Mouse (Mus musculus) hindbrain, embryonic 10.5 days (tissue): ENCODE measurements around the gene Padi2. TPM values are rescaled to one million over a fixed set of nuclear protein-coding genes. Genes with fewer than 3 reads are reported as not detected.

ENCODE experiments used
- DNase-seq: peaks from one replicate; pipeline ENCODE4 v3.0.0-alpha.2; 2017; ENCODE audit warnings: low spot score
- H3K27ac ChIP-seq: fragments of 300-500 bp; sonication (generic); 2 replicates; pipeline ENCODE4 v1.5.1; 2016; ENCODE audit warnings: mild to moderate bottlenecking, moderate library complexity
- H3K27me3 ChIP-seq: fragments of 300-500 bp; sonication (generic); 2 replicates; pipeline ENCODE4 v1.6.1; 2016; ENCODE audit warnings: mild to moderate bottlenecking; ENCODE audit not compliant: poor library complexity, insufficient read depth, severe bottlenecking
- H3K36me3 ChIP-seq: fragments of 300-500 bp; sonication (generic); 2 replicates; pipeline ENCODE4 v1.6.1; 2016; ENCODE audit warnings: mild to moderate bottlenecking, moderate library complexity
- H3K4me1 ChIP-seq: fragments of 300-500 bp; sonication (generic); replicated peaks from 2 replicates; pipeline ENCODE4 v1.6.1; 2016; ENCODE audit warnings: mild to moderate bottlenecking
- H3K4me3 ChIP-seq: fragments of 300-500 bp; sonication (generic); 2 replicates; pipeline ENCODE4 v1.5.1; 2016; ENCODE audit warnings: mild to moderate bottlenecking, moderate library complexity
- H3K9me3 ChIP-seq: fragments of 300-500 bp; sonication (generic); 2 replicates; pipeline ENCODE4 v1.6.1; 2016; ENCODE audit warnings: mild to moderate bottlenecking, moderate library complexity
- WGBS: fragments of 180-500 bp; shearing (Covaris S2); methylation state at CpG from one replicate; pipeline ENCODE4 v1.1.7; 2016; 5-methylcytosine and 5-hydroxymethylcytosine counted together
- polyA plus RNA-seq: library from polyadenylated mRNA; unstranded; fragments of >200 nt; fragmentation: Nextera tagmentation; extraction: Ambion mirVana; gene quantifications from 2 replicates; pipeline ENCODE4 v1.2.1, GENCODE M21; 2016

Padi2 gene
- 1.4 and 3.8 TPM in 2 replicates for polyA plus RNA-seq

DNA sequence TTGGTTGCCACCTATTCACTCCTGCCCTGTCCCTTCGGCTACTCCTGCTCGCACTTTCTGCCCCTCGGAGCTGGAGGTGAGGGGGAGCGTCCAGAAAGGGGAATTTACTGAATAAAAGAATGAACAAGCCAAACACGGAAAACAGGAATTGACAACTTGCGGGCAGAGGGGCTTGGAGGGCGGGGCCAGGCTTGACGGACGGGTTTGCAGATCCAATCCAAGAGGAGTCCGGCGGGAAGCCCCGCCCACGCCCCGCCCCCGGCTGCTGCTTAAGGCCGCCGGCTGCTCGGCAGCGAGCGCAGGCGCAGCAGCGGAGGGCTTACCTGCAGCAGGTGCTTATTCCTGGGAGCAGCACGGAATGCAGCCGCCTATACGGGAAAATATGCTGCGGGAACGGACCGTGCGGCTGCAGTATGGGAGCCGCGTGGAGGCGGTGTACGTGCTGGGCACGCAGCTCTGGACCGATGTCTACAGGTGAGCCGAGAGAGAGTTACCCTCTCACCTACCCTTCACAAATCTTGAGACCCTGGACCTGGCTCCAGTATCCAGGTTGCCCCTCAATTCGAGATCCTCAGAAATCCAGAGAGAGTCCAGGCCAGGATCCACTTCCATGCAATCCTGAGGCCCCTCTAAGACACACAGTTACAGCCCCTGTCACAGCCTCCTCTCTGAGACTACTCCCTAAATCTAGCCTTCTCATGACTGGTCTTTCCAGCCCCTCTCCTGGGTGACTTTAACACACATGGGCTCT is at the start of gene Padi2:
Padi2 (plus strand) TSS at position 269 of the 751 bp plus-strand sequence.
- 3% methylated on average over 37 of the region's 37 CpGs for WGBS
- Histone ChIP-seq H3K27me3 (peaks cover 65% of the 10 kb centered on the region), H3K36me3 (no peaks in the 10 kb centered on the region), H3K4me3 (peak within 1 kb of the TSS; percentile 52), H3K4me1 (peaks cover 39% of the 10 kb centered on the region), H3K27ac (no peak within 1 kb of the TSS), H3K9me3 (no peaks in the 10 kb centered on the region)
- peak; percentile 86 for DNase-seq

DNA sequence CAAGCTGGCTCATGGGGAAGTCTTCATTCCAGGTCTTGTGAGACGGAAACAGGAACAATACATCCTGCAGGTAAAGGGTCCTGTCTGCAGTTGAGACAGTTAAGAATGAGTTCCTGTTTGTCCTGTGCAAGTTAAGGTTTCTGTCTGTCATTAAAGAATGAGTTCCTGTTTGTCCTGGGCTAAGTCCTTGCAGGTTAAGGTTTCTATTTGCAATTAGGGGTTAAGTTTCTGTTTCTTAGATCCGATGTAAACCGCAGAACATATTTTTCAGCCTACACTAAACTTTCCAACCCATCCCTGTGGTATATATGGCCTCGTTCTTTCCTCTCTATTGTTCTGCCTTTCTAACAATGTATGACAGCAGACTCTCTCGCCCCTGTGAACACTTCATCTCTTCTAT is 49.1 kb upstream of the Padi2 start:
- Histone ChIP-seq H3K4me1 (peaks cover 23% of the 10 kb centered on the region), H3K9me3 (no peaks in the 10 kb centered on the region), H3K4me3 (no peak overlapping the region), H3K27ac (no peak overlapping the region), H3K27me3 (0 out of 2 replicates have a peak, but pooled peaks cover 3% of the 10 kb centered on the region), H3K36me3 (no peaks in the 10 kb centered on the region)
- 81% methylated on average over 5 of the region's 5 CpGs for WGBS
- no peak for DNase-seq

DNA sequence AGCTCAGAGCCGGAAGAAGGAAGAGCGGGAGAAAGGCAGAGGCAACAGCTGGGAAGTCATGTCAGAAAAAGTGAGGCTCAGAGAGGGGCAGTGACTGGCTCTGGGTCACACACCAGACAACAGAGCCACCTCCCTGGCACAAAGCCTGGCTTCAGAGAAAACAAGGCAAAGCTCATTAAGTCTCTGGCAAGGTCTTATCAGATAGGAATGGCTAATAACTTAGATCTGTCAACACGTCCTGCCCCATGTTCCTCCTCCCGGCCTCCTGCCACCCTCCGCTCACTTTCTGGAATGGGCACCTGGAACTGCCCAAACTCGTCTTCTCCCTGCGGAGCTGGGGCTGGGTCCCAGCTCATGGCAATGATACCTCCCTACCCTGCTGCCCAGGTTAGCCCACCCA is 48.3 kb upstream of the Padi2 start:
- WGBS, result 84% methylated on average over 7 of the region's 7 CpGs
- no peaks in the 10 kb centered on the region for H3K36me3 ChIP-seq
- no peak overlapping the region for H3K27ac ChIP-seq
- DNase-seq, result no peak
- no peaks in the 10 kb centered on the region for H3K9me3 ChIP-seq
- H3K4me3 ChIP-seq, result no peak overlapping the region
- peaks cover 23% of the 10 kb centered on the region for H3K4me1 ChIP-seq
- H3K27me3 ChIP-seq, result 0 out of 2 replicates have a peak, but pooled peaks cover 3% of the 10 kb centered on the region

DNA sequence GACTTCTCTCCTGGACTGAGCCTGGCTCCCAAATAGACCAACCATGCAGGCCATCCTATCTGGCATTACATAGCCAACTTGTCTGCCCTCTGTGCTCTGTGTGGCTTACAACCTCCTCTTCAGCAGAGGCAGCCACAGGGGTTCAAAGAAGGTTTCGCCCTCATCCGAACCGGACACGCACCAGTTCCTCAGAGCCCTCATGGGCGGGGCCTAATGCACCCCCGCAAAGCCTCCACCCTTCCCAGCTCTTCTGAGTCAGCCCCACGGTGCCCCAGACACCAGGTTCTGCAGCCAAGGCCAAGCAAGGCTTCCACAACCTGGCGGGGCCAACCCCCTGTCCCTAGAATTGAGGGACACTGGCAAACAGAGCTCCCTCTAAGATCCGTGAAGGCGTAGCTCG is 46.9 kb upstream of the Padi2 start:
- no peak for DNase-seq
- peaks cover 14% of the 10 kb centered on the region for H3K4me1 ChIP-seq
- H3K36me3 ChIP-seq, result no peaks in the 10 kb centered on the region
- WGBS, result 76% methylated on average over 11 of the region's 11 CpGs
- H3K27ac ChIP-seq, result no peak overlapping the region
- no peak overlapping the region for H3K4me3 ChIP-seq
- H3K9me3 ChIP-seq, result no peaks in the 10 kb centered on the region
- 0 out of 2 replicates have a peak, but pooled peaks cover 3% of the 10 kb centered on the region for H3K27me3 ChIP-seq

DNA sequence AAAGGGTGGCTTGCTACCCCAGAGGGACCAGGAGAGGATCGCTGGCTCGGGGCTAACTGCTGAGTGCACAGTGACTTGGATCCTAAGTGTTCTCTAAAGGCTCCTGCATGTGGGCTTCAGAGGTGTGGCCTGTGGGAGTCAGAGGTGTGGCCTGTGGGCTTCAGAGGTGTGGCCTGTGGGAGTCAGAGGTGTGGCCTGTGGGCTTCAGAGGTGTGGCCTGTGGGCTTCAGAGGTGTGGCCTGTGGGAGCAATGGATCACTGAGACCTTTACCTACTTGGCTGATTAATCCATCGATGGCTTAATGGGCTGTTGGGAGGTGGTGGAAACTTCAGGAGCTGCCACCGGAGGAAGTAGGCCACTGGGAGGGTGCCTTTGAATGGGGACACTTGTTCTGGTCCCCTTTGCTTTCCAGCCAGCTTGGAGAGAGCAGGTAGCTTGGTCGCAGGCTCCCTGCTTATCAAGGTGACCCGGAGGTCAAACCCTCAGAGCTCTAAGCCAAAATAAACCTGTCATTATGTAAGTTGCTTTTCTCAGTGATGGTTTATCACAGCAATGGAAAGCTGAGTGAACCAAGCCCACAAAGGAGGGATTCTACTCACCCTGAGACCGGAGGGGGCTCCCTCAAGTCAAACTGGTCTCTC is 45.9 kb upstream of the Padi2 start:
- Histone ChIP-seq H3K4me1 (peaks cover 14% of the 10 kb centered on the region), H3K9me3 (no peaks in the 10 kb centered on the region), H3K4me3 (no peak overlapping the region), H3K27ac (0 out of 2 replicates have a peak overlapping the region, but pooled peaks have one; percentile 51), H3K27me3 (0 out of 2 replicates have a peak, but pooled peaks cover 3% of the 10 kb centered on the region), H3K36me3 (no peaks in the 10 kb centered on the region)
- WGBS, result 64% methylated on average over 7 of the region's 7 CpGs
- no peak for DNase-seq

DNA sequence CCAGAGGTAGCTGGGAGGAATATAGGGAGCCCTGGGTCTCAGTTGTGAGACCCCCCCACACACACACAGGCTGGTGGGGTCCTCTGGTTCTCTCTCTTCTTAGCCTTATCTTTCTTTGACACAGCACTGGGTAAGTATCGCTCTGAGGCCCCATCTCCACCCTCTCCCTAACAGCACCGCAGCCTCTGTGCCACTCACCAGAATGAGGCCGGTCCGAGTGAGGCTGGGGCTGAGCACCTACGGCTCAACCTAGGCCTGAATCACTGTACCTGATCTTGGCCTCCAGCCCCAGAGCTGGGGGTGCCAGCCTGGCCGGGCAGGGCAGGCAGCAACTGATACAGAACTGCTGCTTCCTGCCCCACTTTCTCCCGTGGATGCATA is 45.4 kb upstream of the Padi2 start:
- Histone ChIP-seq H3K9me3 (no peaks in the 10 kb centered on the region), H3K4me3 (no peak overlapping the region), H3K36me3 (no peaks in the 10 kb centered on the region), H3K27me3 (0 out of 2 replicates have a peak, but pooled peaks cover 3% of the 10 kb centered on the region), H3K27ac (peak overlapping the region; percentile 51; the same call in 1 of the 2 replicates), H3K4me1 (peaks cover 14% of the 10 kb centered on the region)
- WGBS, result 87% methylated on average over 7 of the region's 7 CpGs
- DNase-seq, result no peak

DNA sequence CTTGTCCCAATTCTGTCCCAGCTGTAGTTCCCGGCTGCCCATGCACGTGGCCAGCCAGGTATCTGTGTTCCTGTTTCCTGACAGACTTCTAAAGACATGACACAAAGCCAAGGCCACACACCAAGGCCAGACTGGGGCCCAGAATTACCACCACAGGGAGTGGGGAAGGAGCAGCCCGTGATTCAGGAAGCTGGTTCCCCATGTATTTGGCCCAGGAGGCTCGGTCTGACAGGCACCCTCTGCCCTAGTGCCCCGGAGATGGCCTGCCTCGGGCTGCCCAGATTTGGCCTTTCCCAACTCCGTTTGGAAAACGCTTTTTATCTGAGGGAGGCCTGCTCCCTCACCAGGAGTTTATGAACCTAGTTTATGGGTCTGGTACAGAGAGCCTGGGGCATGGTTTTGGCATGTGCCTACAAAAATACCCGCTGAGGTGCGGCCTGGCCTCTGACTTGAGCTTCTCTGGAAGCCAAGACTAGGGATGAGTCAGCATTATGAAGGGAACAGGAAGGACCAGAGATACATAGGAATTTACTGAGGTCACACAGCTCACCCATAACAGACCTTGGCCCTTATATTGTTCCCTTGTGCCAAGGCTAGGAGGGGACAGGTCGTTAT is 44.0 kb upstream of the Padi2 start:
- Histone ChIP-seq H3K36me3 (no peaks in the 10 kb centered on the region), H3K4me3 (no peak overlapping the region), H3K27me3 (0 out of 2 replicates have a peak, but pooled peaks cover 3% of the 10 kb centered on the region), H3K27ac (0 out of 2 replicates have a peak overlapping the region, but pooled peaks have one; percentile 56), H3K9me3 (no peaks in the 10 kb centered on the region), H3K4me1 (peaks cover 11% of the 10 kb centered on the region)
- 85% methylated on average over 11 of the region's 11 CpGs for WGBS
- DNase-seq, result no peak

DNA sequence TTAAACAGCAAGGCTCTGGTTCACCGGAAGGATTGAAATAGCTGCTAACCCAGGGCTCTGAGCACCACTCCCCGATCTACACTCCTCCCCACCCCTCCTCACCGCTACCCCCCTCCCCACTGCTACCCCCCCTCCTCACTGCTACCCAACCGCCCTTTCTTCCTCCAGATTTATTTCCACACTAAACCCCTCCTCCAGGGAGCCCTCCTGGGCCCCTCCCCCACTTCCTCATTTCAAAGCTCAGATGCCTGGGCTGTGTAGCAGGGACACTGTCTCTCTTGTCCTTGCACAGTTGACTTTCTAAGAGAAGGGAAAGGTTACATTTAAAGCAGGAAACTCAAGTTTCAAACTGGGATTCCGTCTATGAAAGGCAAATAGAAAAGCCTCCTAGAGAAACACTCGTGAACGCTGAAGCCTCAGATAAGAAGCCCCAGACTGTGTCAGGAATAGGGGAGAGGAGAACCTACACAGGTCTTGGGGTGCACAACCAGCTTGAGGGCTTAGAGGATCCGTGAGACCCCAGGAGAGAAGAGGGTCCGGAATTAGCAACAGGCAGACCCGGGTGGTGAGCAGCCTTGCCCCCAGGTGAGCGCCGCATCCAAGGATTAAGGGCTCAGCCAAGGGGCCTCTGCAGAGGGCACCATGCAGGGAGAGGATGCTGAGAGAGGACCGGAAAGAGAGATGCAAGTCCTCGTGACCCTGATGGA is 37.5 kb upstream of the Padi2 start:
- H3K4me1 ChIP-seq, result peaks cover 21% of the 10 kb centered on the region
- peak; percentile 46 for DNase-seq
- H3K9me3 ChIP-seq, result peaks cover 11% of the 10 kb centered on the region
- peak overlapping the region; percentile 59 for H3K27ac ChIP-seq
- H3K36me3 ChIP-seq, result no peaks in the 10 kb centered on the region
- peaks cover 20% of the 10 kb centered on the region for H3K27me3 ChIP-seq
- H3K4me3 ChIP-seq, result peak overlapping the region; percentile 28
- 4% methylated on average over 14 of the region's 14 CpGs for WGBS

DNA sequence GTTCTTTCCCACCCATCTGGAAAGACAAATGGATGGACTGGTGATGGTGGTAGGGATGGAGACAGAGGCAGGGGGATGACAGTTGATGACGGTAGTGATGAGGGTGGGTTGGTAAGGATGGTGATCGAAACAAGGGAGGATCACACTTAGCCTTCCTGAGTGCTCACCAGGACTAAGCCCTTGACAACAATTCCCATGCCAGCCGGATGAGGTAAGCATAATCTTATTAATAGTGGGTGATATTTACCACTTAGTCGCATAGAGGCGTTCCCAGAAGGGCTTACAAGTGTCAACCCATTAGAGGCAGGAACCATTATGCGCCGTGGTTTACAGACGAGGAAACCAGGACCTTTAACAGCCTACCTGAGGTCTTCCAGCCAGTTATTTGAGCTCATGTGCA is 36.2 kb upstream of the Padi2 start:
- WGBS, result 91% methylated on average over 8 of the region's 8 CpGs
- Histone ChIP-seq H3K9me3 (peaks cover 17% of the 10 kb centered on the region), H3K4me3 (no peak overlapping the region), H3K27ac (no peak overlapping the region), H3K36me3 (no peaks in the 10 kb centered on the region), H3K4me1 (peaks cover 21% of the 10 kb centered on the region), H3K27me3 (peaks cover 20% of the 10 kb centered on the region)
- no peak for DNase-seq

DNA sequence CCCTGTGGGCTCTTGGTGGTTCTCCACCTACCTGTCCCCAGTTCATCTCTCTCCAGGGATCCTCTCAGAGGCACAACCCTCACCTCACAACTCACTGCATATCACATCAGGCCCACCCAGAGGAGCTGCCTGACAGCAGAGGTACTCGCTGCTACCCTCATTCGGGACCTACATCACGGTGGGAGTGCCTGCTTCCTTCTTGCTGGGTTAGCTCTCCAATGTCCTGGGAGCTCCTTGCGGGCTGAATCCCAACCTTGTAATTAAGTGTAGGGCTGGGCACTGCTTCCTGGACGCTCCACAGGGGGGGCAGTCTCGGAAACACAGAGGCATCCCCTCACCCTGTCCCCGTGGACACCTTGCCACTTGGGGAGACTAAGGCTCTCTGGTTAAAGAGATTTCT is 35.3 kb upstream of the Padi2 start:
- Histone ChIP-seq H3K36me3 (no peaks in the 10 kb centered on the region), H3K4me3 (no peak overlapping the region), H3K9me3 (peaks cover 17% of the 10 kb centered on the region), H3K4me1 (peaks cover 21% of the 10 kb centered on the region), H3K27me3 (peaks cover 20% of the 10 kb centered on the region), H3K27ac (0 out of 2 replicates have a peak overlapping the region, but pooled peaks have one; percentile 3)
- WGBS, result 79% methylated on average over 7 of the region's 7 CpGs
- DNase-seq, result no peak

DNA sequence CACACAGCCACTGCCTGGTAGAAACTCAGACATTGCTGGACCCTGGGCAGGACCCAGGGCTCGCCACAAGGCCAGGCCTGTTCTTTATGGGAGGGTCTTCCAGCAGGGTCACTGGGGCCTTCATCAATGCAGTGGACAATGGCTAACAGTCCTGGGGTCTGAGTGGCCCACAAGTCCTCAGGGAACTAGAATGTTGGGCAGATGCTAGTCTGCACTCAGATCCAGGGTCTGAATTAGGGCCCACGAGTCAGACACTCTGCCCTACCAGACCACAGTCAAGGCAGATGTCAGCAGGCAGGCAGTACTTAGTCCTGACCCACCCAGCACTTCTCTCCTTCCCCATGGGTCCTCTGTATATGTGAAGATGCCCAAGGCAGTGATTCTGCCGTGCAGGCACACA is 34.8 kb upstream of the Padi2 start:
- WGBS, result 84% methylated on average over 3 of the region's 3 CpGs
- peaks cover 20% of the 10 kb centered on the region for H3K27me3 ChIP-seq
- no peak for DNase-seq
- no peaks in the 10 kb centered on the region for H3K36me3 ChIP-seq
- H3K27ac ChIP-seq, result no peak overlapping the region
- peaks cover 21% of the 10 kb centered on the region for H3K4me1 ChIP-seq
- H3K4me3 ChIP-seq, result no peak overlapping the region
- H3K9me3 ChIP-seq, result peaks cover 17% of the 10 kb centered on the region

DNA sequence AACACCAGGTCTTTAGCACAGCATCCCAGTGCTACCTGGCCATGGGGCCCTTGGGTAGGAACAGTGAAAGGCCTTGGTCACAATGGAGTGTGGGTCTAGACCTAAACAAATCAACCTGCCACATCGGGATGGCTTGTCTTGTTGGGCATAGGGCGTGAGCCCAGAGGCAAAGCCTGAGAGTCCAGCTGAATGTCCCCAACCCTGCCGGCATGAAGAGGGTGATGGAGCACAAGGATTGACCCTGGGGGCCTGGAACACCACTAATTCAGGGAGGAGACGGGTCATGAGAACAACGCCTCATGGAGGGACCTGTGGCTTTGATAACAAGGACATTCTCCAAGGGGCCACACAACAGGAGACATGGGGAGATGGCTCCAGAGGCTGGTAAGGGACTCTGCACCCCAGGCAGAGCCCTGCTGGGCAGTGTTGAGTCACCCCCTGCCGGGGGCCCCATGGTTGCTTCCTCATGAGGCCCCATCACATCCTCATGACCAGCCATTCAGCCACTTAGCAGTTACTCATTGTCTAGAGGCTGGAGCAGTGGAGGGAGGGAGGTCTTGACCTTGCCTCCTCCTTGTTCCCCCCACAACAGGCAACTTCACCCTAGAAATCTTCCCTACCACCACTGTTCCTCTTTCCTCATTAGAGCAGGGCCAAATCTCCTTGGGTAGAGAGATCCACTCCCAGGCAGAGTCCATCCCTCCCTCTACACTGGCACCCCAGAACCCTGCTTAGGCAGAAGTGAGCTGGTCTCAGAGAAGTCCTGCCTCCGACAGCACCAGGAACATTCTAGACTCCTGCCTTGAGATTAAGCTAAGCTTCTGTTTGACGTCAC is 34.1 kb upstream of the Padi2 start:
- no peak overlapping the region for H3K4me3 ChIP-seq
- no peak for DNase-seq

More for the DNA sequence above, 34.1 kb upstream of the Padi2 start:
- H3K36me3 ChIP-seq, result no peaks in the 10 kb centered on the region
- H3K9me3 ChIP-seq, result peaks cover 17% of the 10 kb centered on the region
- no peak overlapping the region for H3K27ac ChIP-seq
- WGBS, result 93% methylated on average over 8 of the region's 8 CpGs
- H3K27me3 ChIP-seq, result peaks cover 20% of the 10 kb centered on the region
- peaks cover 21% of the 10 kb centered on the region for H3K4me1 ChIP-seq
